Mouse (Mus musculus): ENCODE results near the gene Pigv.

- TF ChIP-seq POLR2A (IDR thresholded peaks at IDR 0.05; ENCODE audit: insufficient read length, low read depth) (no peak), POLR2AphosphoS2 (IDR thresholded peaks at IDR 0.05; ENCODE audit: insufficient read length, low read depth) (no peak), CEBPB (IDR thresholded peaks at IDR 0.05; ENCODE audit: insufficient read depth, poor library complexity, severe bottlenecking) (no peak), MYOD1 (IDR thresholded peaks at IDR 0.05; ENCODE audit: control insufficient read depth in 1 of 3, insufficient read length in 2 of 3, low read depth in 2 of 3) (no peak), E2F4 (IDR thresholded peaks at IDR 0.05; ENCODE audit: insufficient read depth) (no peak), USF1 (IDR thresholded peaks at IDR 0.05; ENCODE audit: low read depth) (no peak)
Measured at GRCm38 (mm10) chr4:133645195-133645594, 27.3 kb downstream of the Pigv start.
